Mouse (Mus musculus) E14TG2a.4 (cell line): ENCODE results near the gene Rfx6.

Source experiments
- CTCF ChIP-seq: conservative IDR thresholded peaks from 2 replicates; pipeline ENCODE4 v1.5.1; 2014; ENCODE audit warnings: low read length
- NANOG ChIP-seq: IDR thresholded peaks from 2 replicates; pipeline ENCODE4 v1.6.1; 2014; ENCODE audit warnings: borderline replicate concordance, low read length, mixed read lengths

DNA sequence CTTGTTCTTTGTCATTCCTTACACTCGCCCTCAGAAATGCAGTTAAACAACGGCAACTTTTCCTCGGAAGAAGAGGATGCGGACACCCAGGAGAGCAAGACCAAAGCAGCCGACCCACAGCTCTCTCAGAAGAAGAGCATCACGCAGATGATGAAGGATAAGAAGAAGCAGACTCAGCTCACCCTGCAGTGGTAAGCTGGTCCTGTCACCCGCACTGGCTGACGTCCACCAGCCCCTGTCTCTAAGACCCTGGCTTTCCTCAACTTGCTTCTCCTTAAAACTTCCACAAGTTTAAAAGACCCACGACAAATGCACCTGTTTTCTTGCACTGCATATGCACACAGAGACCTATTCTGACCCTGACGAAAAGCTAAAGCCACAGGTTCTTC, 689 bp downstream of the Rfx6 start:
- no peak for TF ChIP-seq CTCF
- no peak for TF ChIP-seq NANOG
